Mouse (Mus musculus) heart, embryonic 14.5 days (tissue): Measurements from ENCODE around the gene Myh9. TPM values are rescaled to one million over a fixed set of nuclear protein-coding genes. Genes with fewer than 3 reads are reported as not detected.
A peak's percentile ranks its signal among the peaks of the same experiment; 100 is the strongest.
"Not testable (repeated sequence)": the region's sequence is repeated elsewhere in the genome, so short reads cannot be mapped to it uniquely, and the experiment has no call there.

Experiments used
- ATAC-seq: fragments of 200-750 bp; cut with Nextera tagmentation; 2 replicates; pipeline ENCODE4 v1.8.0; 2017; ENCODE audit warnings: low read depth, moderate TSS enrichment; ENCODE audit not compliant: insufficient number of reproducible peaks, insufficient read depth, low FRiP score
- H3K27ac ChIP-seq, 2 experiments: fragments of 200-500 bp in 1 of 2; fragments of 300-500 bp in 1 of 2; sonication (generic) in 1 of 2; replicated peaks in 1 of 2; 2 replicates each; pipeline ENCODE4 v1.5.1; 2012 to 2014; ENCODE audit warnings: low read depth in 2 of 2, low read length in 2 of 2, control low read depth in 1 of 2, mild to moderate bottlenecking in 1 of 2, mixed read lengths in 1 of 2; ENCODE audit not compliant: control insufficient read depth in 1 of 2, insufficient read depth in 1 of 2
- H3K27me3 ChIP-seq: fragments of 300-500 bp; sonication (generic); 2 replicates; pipeline ENCODE4 v1.6.1; 2014; ENCODE audit warnings: mild to moderate bottlenecking, low read length, control low read depth; ENCODE audit not compliant: control insufficient read depth, insufficient read depth
- H3K36me3 ChIP-seq: fragments of 300-500 bp; sonication (generic); 2 replicates; pipeline ENCODE4 v1.6.1; 2014; ENCODE audit warnings: mild to moderate bottlenecking, control low read depth, low read length, mixed read lengths; ENCODE audit not compliant: control insufficient read depth, insufficient read depth
- H3K4me1 ChIP-seq, 2 experiments: fragments of 200-500 bp in 1 of 2; fragments of 300-500 bp in 1 of 2; sonication (generic) in 1 of 2; 2 replicates each; pipeline ENCODE4 v1.6.1; 2012 to 2014; ENCODE audit warnings: low read length in 2 of 2, control low read depth in 1 of 2, mixed read lengths in 1 of 2; ENCODE audit not compliant: control insufficient read depth in 2 of 2, insufficient read depth in 2 of 2
- H3K4me2 ChIP-seq: fragments of 300-500 bp; sonication (generic); 2 replicates; pipeline ENCODE4 v1.6.1; 2014; ENCODE audit warnings: mild to moderate bottlenecking, low read length
- H3K4me3 ChIP-seq, 2 experiments: fragments of 200-500 bp in 1 of 2; fragments of 300-500 bp in 1 of 2; sonication (generic) in 1 of 2; 2 replicates each; pipeline ENCODE4 v1.5.1; 2012 to 2014; ENCODE audit warnings: low read length in 2 of 2, mild to moderate bottlenecking in 2 of 2, control low read depth in 1 of 2, low read depth in 1 of 2, moderate library complexity in 1 of 2; ENCODE audit not compliant: control insufficient read depth in 1 of 2, insufficient read depth in 1 of 2
- H3K9ac ChIP-seq: fragments of 300-500 bp; sonication (generic); 2 replicates; pipeline ENCODE4 v1.6.1; 2014; ENCODE audit warnings: mild to moderate bottlenecking, low read length
- H3K9me3 ChIP-seq: fragments of 300-500 bp; sonication (generic); 2 replicates; pipeline ENCODE4 v1.6.1; 2016; ENCODE audit warnings: low read length, control low read depth; ENCODE audit not compliant: control insufficient read depth
- WGBS: fragments of 180-500 bp; shearing (Covaris S2); extraction: QIAGEN DNeasy Blood & Tissue Kit; methylation state at CpG from one replicate; pipeline ENCODE4 v1.1.7; 2014; 5-methylcytosine and 5-hydroxymethylcytosine counted together
- polyA plus RNA-seq: library from polyadenylated mRNA; unstranded; fragments of >200 nt; fragmentation: Nextera tagmentation; extraction: Ambion mirVana; gene quantifications from 2 replicates; pipeline ENCODE4 v1.2.1, GENCODE M21; 2014

Myh9 gene
- polyA plus RNA-seq, 1 experiment from 2014 or later = 31.0 TPM

DNA sequence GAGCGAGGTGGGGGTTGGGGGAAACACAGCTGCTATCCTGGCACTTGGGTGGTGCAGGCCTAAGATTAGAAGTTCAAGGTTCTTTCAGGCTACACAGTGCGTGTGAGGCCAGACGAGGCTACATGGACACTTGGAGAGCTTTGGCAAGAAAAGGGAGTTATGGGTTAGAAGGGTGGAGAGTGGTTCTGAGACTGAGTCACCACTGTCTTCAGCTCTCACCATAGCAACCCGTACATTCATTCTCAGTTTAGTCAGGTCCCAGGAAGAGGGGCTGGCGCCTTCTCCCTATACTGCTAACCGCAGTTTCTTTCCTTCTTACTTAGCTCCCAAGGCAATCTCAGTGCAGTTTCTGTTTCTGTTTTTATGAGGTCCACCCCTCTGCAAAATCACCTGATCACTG lies 100.4 kb downstream of the Myh9 start:
- H3K4me2 ChIP-seq, H3K27me3 ChIP-seq, H3K9me3 ChIP-seq, ATAC-seq, H3K36me3 ChIP-seq, H3K4me3 ChIP-seq, H3K27ac ChIP-seq, H3K9ac ChIP-seq, H3K4me1 ChIP-seq: not testable (repeated sequence)
- 73% methylated on average over 6 of the region's 6 CpGs for WGBS

DNA sequence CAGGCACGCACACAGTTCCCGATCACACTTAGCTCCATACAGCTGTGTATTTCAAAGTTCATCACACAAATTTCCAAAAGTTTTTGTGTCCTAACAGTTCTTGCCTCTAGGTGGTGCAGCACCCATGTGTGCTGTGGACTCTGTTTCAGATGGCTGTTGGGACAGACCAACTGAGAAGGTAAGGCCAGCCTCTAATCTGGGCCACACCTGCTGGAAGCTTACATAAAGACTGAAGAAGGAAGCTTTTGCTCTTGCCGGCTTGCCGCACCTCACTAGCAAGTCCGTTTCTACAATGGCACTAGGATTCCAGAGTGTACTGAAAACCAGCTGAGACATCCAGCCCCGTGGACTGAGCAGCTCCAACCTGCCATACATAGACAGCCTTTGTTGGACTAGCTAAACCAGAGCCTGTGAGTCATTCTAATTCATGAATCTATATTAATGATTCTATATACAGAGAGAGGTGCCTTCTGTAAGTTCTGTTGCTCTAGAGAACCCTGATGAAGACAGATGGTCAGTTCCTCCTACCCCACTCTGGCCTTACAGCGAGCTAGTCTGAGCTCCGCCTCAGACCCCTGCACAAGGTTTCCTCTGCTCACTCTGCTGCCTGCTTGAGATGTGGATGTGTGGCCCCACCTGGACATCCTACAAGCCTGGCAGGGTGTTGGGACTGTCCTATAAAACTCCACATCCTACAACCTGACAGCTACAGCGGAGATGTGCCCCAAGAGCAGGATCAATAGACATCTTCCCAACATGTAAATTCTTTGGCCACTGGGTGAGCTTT lies 101.3 kb downstream of the Myh9 start:
- Histone ChIP-seq H3K4me1 (no peaks in the 10 kb centered on the region), H3K9ac (no peak overlapping the region), H3K4me3 (no peak overlapping the region), H3K36me3 (no peaks in the 10 kb centered on the region), H3K27me3 (no peaks in the 10 kb centered on the region), H3K9me3 (no peaks in the 10 kb centered on the region), H3K4me2 (no peak overlapping the region), H3K27ac (no peak overlapping the region)
- no peak for ATAC-seq
- 77% methylated on average over 9 of the region's 9 CpGs for WGBS

DNA sequence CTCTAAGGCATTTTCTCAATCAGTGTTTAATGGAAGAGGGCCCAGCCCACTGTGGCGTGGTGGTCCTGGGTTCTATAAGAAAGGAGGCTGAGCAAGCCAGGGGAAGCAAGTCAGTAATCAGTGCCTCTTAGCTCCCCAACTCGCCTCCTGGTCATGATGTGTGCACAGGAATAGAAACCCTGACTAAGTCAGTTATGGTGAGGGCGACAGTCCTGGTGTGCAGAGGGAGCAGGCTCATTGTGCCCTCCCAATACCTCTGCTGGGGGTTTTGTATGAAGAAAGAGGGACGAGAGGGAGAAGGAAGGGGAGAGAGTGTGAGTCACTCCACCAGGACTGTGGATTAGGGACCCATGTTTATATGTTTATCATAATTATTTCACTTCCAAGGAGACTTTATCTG lies 108.1 kb downstream of the Myh9 start:
- not testable (repeated sequence) for H3K4me3 ChIP-seq, H3K9ac ChIP-seq, H3K9me3 ChIP-seq, H3K27ac ChIP-seq, H3K36me3 ChIP-seq, H3K4me2 ChIP-seq, ATAC-seq, H3K27me3 ChIP-seq, H3K4me1 ChIP-seq
- 31% methylated on average over 4 of the region's 4 CpGs for WGBS

DNA sequence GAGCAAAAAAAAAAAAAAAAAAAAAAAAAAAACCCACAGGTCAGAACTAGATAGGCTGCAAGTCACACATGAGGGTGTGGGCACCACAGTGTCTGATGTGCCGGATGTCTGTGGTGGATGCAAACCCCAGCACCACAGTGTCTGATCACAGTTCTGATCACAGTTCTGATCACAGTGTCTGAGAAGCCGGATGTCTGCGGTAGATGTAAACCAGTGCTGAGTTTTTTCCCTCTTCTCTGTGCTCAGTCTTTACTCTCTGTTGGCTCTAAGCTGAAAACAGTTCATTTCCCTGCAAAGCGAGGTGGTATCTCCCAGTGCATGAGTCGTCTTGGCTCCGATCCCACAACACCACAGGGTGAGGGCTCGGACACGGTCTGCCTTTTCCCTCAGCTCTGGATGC lies 108.6 kb downstream of the Myh9 start:
- H3K4me2 ChIP-seq, H3K9ac ChIP-seq, H3K36me3 ChIP-seq, ATAC-seq, H3K27me3 ChIP-seq, H3K9me3 ChIP-seq, H3K4me3 ChIP-seq, H3K4me1 ChIP-seq: not testable (repeated sequence)
- H3K27ac ChIP-seq = peak overlapping the region in 1 of 2 experiments; percentile 12; a peak in 1 of 4 replicates
- 33% methylated on average over 8 of the region's 8 CpGs for WGBS

DNA sequence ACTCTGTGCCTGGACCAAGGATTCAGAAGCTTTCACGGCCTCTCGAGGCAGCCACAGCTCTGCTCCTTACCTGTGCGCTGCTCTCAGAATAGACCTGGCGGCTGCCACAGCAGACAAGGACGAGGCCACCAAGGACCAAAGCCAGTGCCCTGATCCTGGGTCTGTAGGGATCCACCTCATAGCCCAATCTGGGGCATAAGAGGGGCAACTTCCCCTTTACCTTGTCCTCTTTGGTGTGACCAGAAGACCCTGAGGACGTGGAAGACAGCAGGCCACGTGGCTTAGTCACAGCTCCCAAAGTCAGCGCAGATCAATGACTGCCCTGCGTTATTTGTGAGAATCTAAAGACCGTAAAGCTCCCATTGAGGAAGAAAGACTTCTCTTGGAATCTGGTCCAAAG lies 109.1 kb downstream of the Myh9 start:
- H3K36me3 ChIP-seq, H3K4me2 ChIP-seq, H3K27me3 ChIP-seq, H3K9ac ChIP-seq, H3K4me3 ChIP-seq, ATAC-seq, H3K9me3 ChIP-seq, H3K27ac ChIP-seq, H3K4me1 ChIP-seq: not testable (repeated sequence)
- 76% methylated on average over 10 of the region's 10 CpGs for WGBS

DNA sequence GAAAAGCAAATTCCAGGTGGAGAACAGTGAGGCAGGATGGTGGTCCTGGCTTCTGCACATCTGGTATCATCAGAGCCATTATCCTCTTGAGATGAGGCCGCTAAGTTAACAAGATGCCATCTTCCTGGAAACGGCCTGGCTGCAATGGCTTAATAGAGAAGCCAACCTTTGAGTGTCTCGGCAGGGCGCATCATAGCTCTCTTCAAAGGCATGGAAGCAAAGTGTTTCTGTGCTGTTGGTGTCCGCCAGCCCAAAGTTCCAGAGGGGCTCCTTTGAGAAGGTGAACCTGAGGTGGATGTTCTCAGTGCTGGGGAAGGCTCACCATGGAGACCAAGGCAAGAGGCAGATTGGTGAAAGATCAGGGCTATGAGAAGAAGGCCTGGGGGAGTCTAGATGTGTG lies 110.4 kb downstream of the Myh9 start:
- H3K4me3 ChIP-seq = no peak overlapping the region
- H3K4me1 ChIP-seq = peaks cover 0 to 6% of the 10 kb centered on the region in 2 experiments; a peak in 1 of 4 replicates
- no peaks in the 10 kb centered on the region for H3K27me3 ChIP-seq
- ATAC-seq = no peak
- no peak overlapping the region for H3K9ac ChIP-seq
- H3K9me3 ChIP-seq = no peaks in the 10 kb centered on the region
- H3K27ac ChIP-seq = no peak overlapping the region
- H3K36me3 ChIP-seq = no peaks in the 10 kb centered on the region
- 87% methylated on average over 5 of the region's 5 CpGs for WGBS
- no peak overlapping the region for H3K4me2 ChIP-seq

DNA sequence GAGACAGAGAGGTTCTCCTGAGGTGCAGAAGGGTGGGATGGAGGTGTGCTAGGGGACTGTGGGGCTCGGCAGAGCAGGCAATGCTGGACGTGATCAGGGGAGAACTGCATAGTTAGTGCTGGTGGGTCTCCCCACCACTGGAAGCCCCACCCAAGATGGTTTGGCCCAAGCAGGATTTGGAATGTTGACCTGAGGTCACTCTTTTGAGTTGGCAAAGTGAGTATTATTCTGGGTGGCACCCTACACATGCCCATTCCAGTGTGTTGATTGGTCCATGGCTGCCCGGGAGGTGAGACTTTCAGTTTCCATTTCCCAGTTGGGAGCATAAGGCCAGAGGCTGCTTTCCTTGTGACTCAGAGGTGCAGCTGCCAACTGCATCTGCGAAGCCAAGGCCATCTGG lies 113.2 kb downstream of the Myh9 start, which contains the start of gene Apol9b:
Gene Apol9b (plus strand): TSS at position 301 of the 400 bp plus-strand sequence.
- H3K9me3 ChIP-seq, H3K36me3 ChIP-seq, H3K4me2 ChIP-seq, ATAC-seq, H3K4me3 ChIP-seq, H3K9ac ChIP-seq, H3K4me1 ChIP-seq, H3K27me3 ChIP-seq, H3K27ac ChIP-seq: not testable (repeated sequence)
- 100% methylated on average over 1 of the region's 4 CpGs for WGBS

DNA sequence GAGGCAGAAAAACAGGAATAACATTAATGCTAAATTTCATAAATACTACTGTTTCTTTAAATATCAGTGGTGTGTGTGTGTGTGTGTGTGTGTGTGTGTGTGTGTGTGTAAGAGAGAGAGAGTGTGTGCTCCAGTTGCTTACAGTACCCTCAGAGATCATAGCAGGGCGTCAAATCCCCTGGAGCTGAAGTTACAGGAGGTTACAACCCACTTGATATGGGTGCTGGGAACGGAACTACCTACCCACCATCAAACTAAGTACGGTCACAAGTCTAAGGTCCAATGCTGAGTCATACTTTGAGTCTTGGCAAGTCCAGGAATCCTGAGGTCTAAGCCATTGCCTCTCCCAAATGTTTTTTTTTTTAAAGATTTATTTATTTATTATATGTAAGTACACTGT lies 114.2 kb downstream of the Myh9 start:
- not testable (repeated sequence) for H3K9ac ChIP-seq, H3K36me3 ChIP-seq, ATAC-seq, H3K27ac ChIP-seq, H3K4me2 ChIP-seq, H3K4me3 ChIP-seq, H3K9me3 ChIP-seq, H3K27me3 ChIP-seq, H3K4me1 ChIP-seq
- WGBS = 83% methylated on average over 3 of the region's 3 CpGs
